Mouse (Mus musculus) hematopoietic stem cell, adult 5-6 weeks (primary cell): ENCODE measurements around the gene Aanat. TPM values are rescaled to one million over a fixed set of nuclear protein-coding genes. Genes with fewer than 3 reads are reported as not detected.

Experiments used
- ATAC-seq, 2 experiments: fragments of 125-278 bp in 1 of 2; replicated peaks in 1 of 2; 2 replicates each; pipeline ENCODE4 v1.8.0; 2016 to 2017; ENCODE audit warnings: inconsistent platforms in 2 of 2, mild to moderate bottlenecking in 2 of 2, moderate number of reproducible peaks in 2 of 2, low read depth in 1 of 2, moderate TSS enrichment in 1 of 2; ENCODE audit not compliant: low FRiP score in 2 of 2, poor library complexity in 2 of 2, severe bottlenecking in 2 of 2, insufficient read depth in 1 of 2, low TSS enrichment in 1 of 2
- total RNA-seq: library from RNA; stranded (forward); fragments of 172-1452, 232-1000 nt; gene quantifications from 2 replicates; pipeline ENCODE4 v1.2.3, GENCODE M21; 2017

Aanat gene
- total RNA-seq, 1 experiment from 2014 or later, result not detected

GRCm38 (mm10) chr11:116641731-116642130 lies 55.5 kb downstream of the Aanat start:
- no peak for ATAC-seq

DNA sequence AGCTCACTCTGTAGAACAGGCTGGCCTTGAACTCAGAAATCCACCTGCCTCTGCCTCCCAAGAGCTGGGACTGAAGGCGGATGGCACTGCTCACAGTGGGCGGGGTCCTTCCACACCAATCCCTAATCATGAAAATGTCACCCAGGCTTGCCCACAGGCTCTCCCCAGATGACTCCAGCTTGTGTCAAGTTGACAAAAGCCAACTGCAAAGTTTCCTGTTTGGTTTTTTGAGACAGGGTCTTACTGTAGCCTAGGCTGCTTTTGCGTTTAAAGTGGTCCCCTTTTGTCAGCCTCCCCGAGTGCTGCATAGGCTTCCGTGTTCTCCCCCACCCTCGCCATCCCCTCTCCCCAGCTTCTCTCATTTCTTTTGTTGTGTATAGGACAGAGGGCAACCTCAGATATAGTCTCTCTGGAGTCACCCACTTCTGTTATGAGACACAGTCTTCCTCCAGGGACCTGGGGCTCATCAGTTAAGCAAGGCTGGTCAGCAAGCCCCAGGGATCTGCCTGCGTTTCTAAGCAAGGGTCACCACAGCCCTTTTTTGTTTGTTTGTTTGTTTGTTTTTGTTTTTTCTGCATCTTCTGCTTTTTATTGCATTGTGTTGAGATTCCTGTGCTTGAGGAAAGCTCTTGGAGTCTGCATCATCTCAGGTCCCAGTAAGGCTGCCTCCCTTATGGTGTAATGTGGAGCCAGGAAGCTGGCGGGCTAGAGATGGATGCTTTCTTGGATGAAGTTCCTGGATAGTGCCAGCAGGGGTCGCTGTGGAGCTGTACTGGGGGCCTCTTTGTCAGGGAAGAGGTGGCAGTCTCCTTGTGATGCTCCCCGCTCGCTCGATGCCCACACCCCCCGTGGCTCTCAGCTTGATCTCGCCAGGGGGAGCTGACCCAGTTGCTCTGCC lies 56.7 kb downstream of the Aanat start:
- ATAC-seq, result peak; percentile 77 to 86

DNA sequence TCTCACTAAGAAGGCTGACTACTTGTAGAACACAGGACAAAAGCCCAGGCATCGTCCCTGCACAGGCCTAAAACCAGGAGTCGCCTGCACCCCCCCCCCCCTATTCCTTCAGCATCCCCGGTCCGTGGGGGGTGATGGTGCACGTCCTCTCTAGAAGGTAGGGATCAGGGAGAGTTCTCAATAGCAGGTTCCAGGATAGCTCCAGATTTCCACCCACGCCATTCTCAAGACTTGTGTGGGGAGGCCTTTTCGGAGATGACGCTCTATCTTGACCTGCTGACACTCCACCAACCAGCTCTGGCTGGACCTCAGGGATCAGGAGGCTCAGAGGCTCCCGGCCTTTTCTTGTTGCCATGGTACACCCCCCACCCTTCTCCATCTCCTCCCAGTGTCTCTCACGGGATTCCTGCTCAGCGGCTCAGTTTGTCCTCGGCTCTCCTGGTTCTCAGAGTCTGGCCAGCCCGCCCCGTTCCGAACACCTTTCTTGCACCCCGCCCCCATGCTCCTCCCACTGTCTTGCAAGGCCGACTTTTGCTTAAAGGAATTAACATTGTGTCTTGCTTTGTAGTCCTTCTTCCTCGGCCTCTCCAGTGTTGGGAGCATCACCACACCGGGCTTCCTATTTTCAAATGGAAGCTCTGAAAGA lies 57.5 kb downstream of the Aanat start:
- no peak for ATAC-seq

DNA sequence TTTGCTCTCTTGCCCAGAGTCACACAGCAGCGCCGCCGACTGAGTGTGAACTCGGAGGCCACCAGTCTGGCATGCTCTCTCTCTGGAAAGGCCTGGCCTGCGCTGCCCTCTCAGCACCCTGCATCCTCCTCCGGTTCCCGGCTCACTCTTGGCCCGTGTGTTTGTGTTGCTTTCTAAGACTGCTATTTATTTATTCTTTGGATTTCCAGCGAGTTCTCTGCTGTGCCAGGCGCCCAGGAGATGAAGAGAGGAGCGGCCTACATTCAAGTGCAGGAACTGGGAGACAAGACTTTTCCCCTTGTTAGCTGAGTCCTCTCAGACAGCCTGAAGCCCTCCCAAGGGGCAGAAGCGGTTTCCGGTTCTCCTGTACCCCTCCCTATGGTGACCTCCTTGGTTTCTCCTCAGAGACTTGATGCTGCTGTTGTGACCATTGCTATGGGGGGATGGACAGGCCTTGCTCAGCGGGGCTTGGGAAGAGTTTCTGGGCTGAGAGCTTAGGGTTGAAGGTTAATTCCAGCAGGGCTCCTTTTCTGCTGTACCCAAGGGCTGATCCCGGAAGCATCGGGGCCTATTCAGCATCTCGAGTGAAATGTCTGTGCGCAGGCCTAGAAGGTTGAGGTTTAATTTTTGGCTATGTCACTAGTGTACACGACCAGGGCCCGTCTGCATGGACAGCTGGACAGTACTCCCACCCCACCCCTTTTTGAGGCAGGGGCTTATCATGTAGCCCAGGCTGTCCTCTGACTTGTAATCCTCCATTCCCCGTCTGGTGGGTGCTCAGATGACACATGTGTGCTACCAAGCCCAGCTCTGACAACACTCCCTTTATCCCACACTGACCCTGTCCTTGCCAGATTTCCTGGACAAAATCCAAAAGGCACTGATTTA lies 58.2 kb downstream of the Aanat start:
- ATAC-seq, result no peak

DNA sequence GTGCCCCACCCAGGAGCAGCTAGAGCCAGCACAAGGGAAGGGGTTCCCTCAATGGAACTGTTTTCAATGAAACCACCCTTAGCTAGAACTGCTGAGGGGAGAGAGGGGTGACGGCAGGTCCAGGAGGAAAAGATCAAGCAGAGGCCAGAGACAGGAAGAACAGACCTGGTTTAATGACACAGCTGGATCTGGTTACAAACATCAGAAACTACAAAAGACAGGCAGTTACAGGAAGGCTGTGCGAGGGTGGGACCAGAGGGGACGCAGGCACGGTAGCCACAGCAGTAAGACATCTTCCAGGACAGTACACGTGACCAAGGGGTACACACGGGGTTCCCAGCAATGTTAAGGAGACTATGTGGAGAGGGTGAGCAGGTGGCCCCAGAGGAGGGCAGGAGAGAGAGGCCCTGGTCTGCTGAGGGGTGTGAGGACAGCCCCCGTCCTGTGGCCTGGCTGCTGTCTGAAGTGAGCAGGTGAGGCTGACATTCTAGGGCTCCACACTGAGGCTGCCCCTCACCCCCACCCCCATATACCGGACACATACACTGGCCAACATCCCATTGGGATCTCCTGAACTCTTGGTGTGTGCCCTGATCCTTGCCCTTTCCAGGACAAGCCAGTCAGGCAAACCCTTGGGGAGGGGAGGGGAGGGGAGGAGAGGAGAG lies 59.3 kb downstream of the Aanat start:
- ATAC-seq, result no peak

DNA sequence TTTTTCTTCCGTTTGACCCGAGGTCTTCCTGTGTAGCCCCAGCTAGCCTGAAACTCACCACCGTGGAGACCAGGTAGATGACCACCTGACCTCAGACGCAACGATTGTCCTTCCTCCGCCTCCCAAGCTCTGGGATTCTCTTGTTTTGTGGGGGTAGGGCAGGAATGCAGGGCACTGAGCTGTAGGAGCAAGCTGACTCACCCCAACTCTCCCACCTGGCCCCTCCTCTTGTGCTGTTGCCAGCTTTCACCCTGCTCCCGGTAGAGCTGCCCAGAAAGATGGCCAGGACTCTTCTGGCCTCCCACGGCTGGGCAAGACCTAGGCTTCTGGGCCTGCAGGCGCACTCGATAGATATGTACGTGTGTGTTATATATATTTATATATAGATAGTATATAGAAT lies 59.9 kb downstream of the Aanat start:
- no peak for ATAC-seq

DNA sequence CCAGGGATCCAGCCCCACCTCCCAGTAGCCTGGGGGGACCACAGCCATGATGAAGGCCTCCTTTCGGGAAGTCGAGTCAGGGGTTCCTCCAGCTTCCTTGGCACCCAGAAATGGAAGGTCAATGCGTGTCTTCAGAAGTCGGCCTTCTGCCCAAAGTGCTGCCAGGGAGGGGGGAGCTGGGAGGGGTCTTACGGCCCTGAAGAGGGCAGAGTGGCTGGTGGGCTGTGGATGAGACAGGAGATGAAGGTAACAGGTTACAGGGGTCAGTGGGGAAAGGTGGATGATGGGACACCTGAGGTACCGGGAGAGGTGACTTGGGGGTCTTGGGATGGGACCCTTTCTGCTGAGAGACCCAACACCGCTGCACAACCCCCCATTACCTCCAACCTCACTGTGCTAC lies 60.5 kb downstream of the Aanat start:
- ATAC-seq, result no peak

Other genes starting within 250 kb of the Aanat start
- gene Rnf157, start 173.4 kb upstream of the Aanat start, total RNA-seq, result 9.2 and 19.4 TPM in 2 replicates
- gene Ubald2, start 152.3 kb upstream of the Aanat start, total RNA-seq, result 51.5 and 101 TPM in 2 replicates
- not detected in 2 replicates for gene Qrich2, start 120.2 kb upstream of the Aanat start, total RNA-seq
- gene Prpsap1, start 92.2 kb upstream of the Aanat start, total RNA-seq, result 29.8 and 51.3 TPM in 2 replicates
- gene Sphk1, start 55.5 kb upstream of the Aanat start, total RNA-seq, result 3.3 and 19.6 TPM in 2 replicates
- gene Ube2o, start 5.0 kb upstream of the Aanat start, total RNA-seq, result 8.4 and 8.9 TPM in 2 replicates
- 3.5 and 5.6 TPM in 2 replicates for gene Rhbdf2, start 40.6 kb downstream of the Aanat start, total RNA-seq
- 1.6 TPM in 1 of 2 replicates, not detected in the other for gene Prcd, start 67.1 kb downstream of the Aanat start, total RNA-seq
- gene Cygb, start 67.9 kb downstream of the Aanat start, total RNA-seq, result not detected in 2 replicates
- not detected in 2 replicates for gene St6galnac1, start 189.1 kb downstream of the Aanat start, total RNA-seq
- 1.2 TPM in 1 of 2 replicates, not detected in the other for gene Mxra7, start 241.6 kb downstream of the Aanat start, total RNA-seq